Mouse (Mus musculus): Measurements from ENCODE around the gene Oxct2b.
"Not testable (repeated sequence)": the region's sequence is repeated elsewhere in the genome, so short reads cannot be mapped to it uniquely, and the experiment has no call there.

GRCm38 (mm10) chr4:123105929-123106328 lies 10.1 kb upstream of the Oxct2b start:
- TF ChIP-seq EP300 (optimal IDR thresholded peaks at IDR 0.05); CTCF (IDR thresholded peaks at IDR 0.05; ENCODE audit: low read depth): not testable (repeated sequence)

Measured in stomach, postnatal 0 days (tissue).